Mouse (Mus musculus): ENCODE data around the gene Prkag2. TPM values are rescaled to one million over a fixed set of nuclear protein-coding genes. Genes with fewer than 3 reads are reported as not detected.

Prkag2 gene
- polyA plus RNA-seq, 1 experiment from 2014 or later = 36.4 TPM

GRCm38 (mm10) chr5:24990460-24990859 lies 110.0 kb downstream of the Prkag2 start:
- Histone ChIP-seq H3K4me1 (replicated peaks; ENCODE audit: insufficient read depth, low read length) (no peaks in the 10 kb centered on the region; the same call in 1 of the 2 replicates), H3K27me3 (ENCODE audit: insufficient read depth, low read length) (no peaks in the 10 kb centered on the region), H3K27ac (no peak overlapping the region), H3K36me3 (ENCODE audit: insufficient read depth, low read length) (no peaks in the 10 kb centered on the region), H3K4me3 (replicated peaks; ENCODE audit: low read depth, low read length) (no peak overlapping the region), H3K4me2 (ENCODE audit: low read length) (no peak overlapping the region), H3K9ac (ENCODE audit: low read depth, low read length) (no peak overlapping the region), H3K9me3 (replicated peaks; ENCODE audit: low read length) (no peaks in the 10 kb centered on the region)
- no peak for TF ChIP-seq CTCF (IDR thresholded peaks at IDR 0.05; ENCODE audit: low read depth)
- 62% methylated on average over 5 of the region's 5 CpGs for WGBS
- DNase-seq (ENCODE audit: low spot score) (no peak), ATAC-seq (replicated peaks; ENCODE audit: low FRiP score, low read depth) (no peak)

GRCm38 (mm10) chr5:24989683-24990082 lies 110.8 kb downstream of the Prkag2 start:
- Histone ChIP-seq H3K27me3 (ENCODE audit: insufficient read depth, low read length) (no peaks in the 10 kb centered on the region), H3K4me3 (replicated peaks; ENCODE audit: low read depth, low read length) (no peak overlapping the region), H3K4me2 (ENCODE audit: low read length) (no peak overlapping the region), H3K36me3 (ENCODE audit: insufficient read depth, low read length) (no peaks in the 10 kb centered on the region), H3K9me3 (replicated peaks; ENCODE audit: low read length) (no peaks in the 10 kb centered on the region), H3K9ac (ENCODE audit: low read depth, low read length) (no peak overlapping the region), H3K4me1 (replicated peaks; ENCODE audit: insufficient read depth, low read length) (no peaks in the 10 kb centered on the region), H3K27ac (no peak overlapping the region)
- no peak for ATAC-seq (replicated peaks; ENCODE audit: low FRiP score, low read depth)
- WGBS = 60% methylated on average over 3 of the region's 3 CpGs
- DNase-seq (ENCODE audit: low spot score) = no peak
- TF ChIP-seq CTCF (IDR thresholded peaks at IDR 0.05; ENCODE audit: low read depth) = no peak

GRCm38 (mm10) chr5:24986956-24987355 lies 113.5 kb downstream of the Prkag2 start:
- Histone ChIP-seq H3K27me3 (ENCODE audit: insufficient read depth, low read length) (no peaks in the 10 kb centered on the region), H3K36me3 (ENCODE audit: insufficient read depth, low read length) (no peaks in the 10 kb centered on the region), H3K4me1 (replicated peaks; ENCODE audit: insufficient read depth, low read length) (0 out of 2 replicates have a peak, but pooled peaks cover 1% of the 10 kb centered on the region), H3K9ac (ENCODE audit: low read depth, low read length) (no peak overlapping the region), H3K4me3 (replicated peaks; ENCODE audit: low read depth, low read length) (no peak overlapping the region), H3K4me2 (ENCODE audit: low read length) (no peak overlapping the region), H3K9me3 (replicated peaks; ENCODE audit: low read length) (no peaks in the 10 kb centered on the region), H3K27ac (no peak overlapping the region)
- ATAC-seq (replicated peaks; ENCODE audit: low FRiP score, low read depth) = no peak
- no peak for DNase-seq (ENCODE audit: low spot score)
- TF ChIP-seq CTCF (IDR thresholded peaks at IDR 0.05; ENCODE audit: low read depth) = no peak
- 39% methylated on average over 2 of the region's 2 CpGs for WGBS

- Histone ChIP-seq H3K4me3 (replicated peaks; ENCODE audit: low read depth, low read length) (no peak overlapping the region), H3K36me3 (ENCODE audit: insufficient read depth, low read length) (no peaks in the 10 kb centered on the region), H3K27ac (no peak overlapping the region), H3K9ac (ENCODE audit: low read depth, low read length) (no peak overlapping the region), H3K27me3 (ENCODE audit: insufficient read depth, low read length) (no peaks in the 10 kb centered on the region), H3K4me2 (ENCODE audit: low read length) (no peak overlapping the region), H3K9me3 (replicated peaks; ENCODE audit: low read length) (no peaks in the 10 kb centered on the region), H3K4me1 (replicated peaks; ENCODE audit: insufficient read depth, low read length) (0 out of 2 replicates have a peak, but pooled peaks cover 6% of the 10 kb centered on the region)
- 49% methylated on average over 8 of the region's 9 CpGs for WGBS
- TF ChIP-seq CTCF (IDR thresholded peaks at IDR 0.05; ENCODE audit: low read depth) = peak; percentile 21; the same call in 1 of the 2 replicates
- ATAC-seq (replicated peaks; ENCODE audit: low FRiP score, low read depth) = no peak
- DNase-seq (ENCODE audit: low spot score) = no peak
Observed at GRCm38 (mm10) chr5:24986204-24986940, 114.1 kb downstream of the Prkag2 start.

- 70% methylated on average over 11 of the region's 11 CpGs for WGBS
- ATAC-seq (replicated peaks; ENCODE audit: low FRiP score, low read depth) (no peak), DNase-seq (ENCODE audit: low spot score) (no peak)
- H3K27me3 ChIP-seq (ENCODE audit: insufficient read depth, low read length) = no peaks in the 10 kb centered on the region
- TF ChIP-seq CTCF (IDR thresholded peaks at IDR 0.05; ENCODE audit: low read depth) = no peak
- no peak overlapping the region for H3K4me3 ChIP-seq (replicated peaks; ENCODE audit: low read depth, low read length)
- no peaks in the 10 kb centered on the region for H3K36me3 ChIP-seq (ENCODE audit: insufficient read depth, low read length)
- peak overlapping the region; percentile 11; the same call in 1 of the 2 replicates for H3K27ac ChIP-seq
- H3K4me2 ChIP-seq (ENCODE audit: low read length) = no peak overlapping the region
- 0 out of 2 replicates have a peak, but pooled peaks cover 6% of the 10 kb centered on the region for H3K4me1 ChIP-seq (replicated peaks; ENCODE audit: insufficient read depth, low read length)
- H3K9me3 ChIP-seq (replicated peaks; ENCODE audit: low read length) = no peaks in the 10 kb centered on the region
- H3K9ac ChIP-seq (ENCODE audit: low read depth, low read length) = no peak overlapping the region
Observed at GRCm38 (mm10) chr5:24985434-24986176, 114.8 kb downstream of the Prkag2 start.

GRCm38 (mm10) chr5:24984157-24984556 lies 116.3 kb downstream of the Prkag2 start:
- H3K4me3 ChIP-seq (replicated peaks; ENCODE audit: low read depth, low read length) = no peak overlapping the region
- H3K9ac ChIP-seq (ENCODE audit: low read depth, low read length) = no peak overlapping the region
- H3K4me2 ChIP-seq (ENCODE audit: low read length) = no peak overlapping the region
- 79% methylated on average over 1 of the region's 1 CpGs for WGBS
- peaks cover 11% of the 10 kb centered on the region for H3K4me1 ChIP-seq (replicated peaks; ENCODE audit: insufficient read depth, low read length)
- H3K27ac ChIP-seq = no peak overlapping the region
- no peak for DNase-seq (ENCODE audit: low spot score)
- TF ChIP-seq CTCF (IDR thresholded peaks at IDR 0.05; ENCODE audit: low read depth) = no peak
- no peaks in the 10 kb centered on the region for H3K27me3 ChIP-seq (ENCODE audit: insufficient read depth, low read length)
- no peaks in the 10 kb centered on the region for H3K36me3 ChIP-seq (ENCODE audit: insufficient read depth, low read length)
- no peaks in the 10 kb centered on the region for H3K9me3 ChIP-seq (replicated peaks; ENCODE audit: low read length)
- no peak for ATAC-seq (replicated peaks; ENCODE audit: low FRiP score, low read depth)
